Mouse (Mus musculus): ENCODE measurements around the gene Tmem200b. TPM values are rescaled to one million over a fixed set of nuclear protein-coding genes. Genes with fewer than 3 reads are reported as not detected.

Gene Tmem200b
- polyA plus RNA-seq (2016; fragmentation: Nextera tagmentation; extraction: Ambion mirVana), result 0.64 and 0.99 TPM in 2 replicates

GRCm38 (mm10) chr4:131921461-131922346 is at the start of gene Tmem200b:
Gene Tmem200b (plus strand): TSS chr4:131921771.
- peak within 1 kb of the TSS; percentile 71 for H3K4me2 ChIP-seq (replicated peaks)
- H3K9ac ChIP-seq (replicated peaks), result peak within 1 kb of the TSS; percentile 48
- H3K4me3 ChIP-seq, result peak within 1 kb of the TSS; percentile 51
- H3K4me1 ChIP-seq, result peaks cover 43% of the 10 kb centered on the region
- H3K36me3 ChIP-seq, result peaks cover 33% of the 10 kb centered on the region
- H3K27ac ChIP-seq (replicated peaks), result no peak within 1 kb of the TSS
- 3% methylated on average over 91 of the region's 130 CpGs for WGBS
- H3K27me3 ChIP-seq, result peaks cover 98% of the 10 kb centered on the region
- no peaks in the 10 kb centered on the region for H3K9me3 ChIP-seq
- ATAC-seq (ENCODE audit: low FRiP score, low read depth), result 0 out of 2 replicates have a peak, but pooled peaks have one; percentile 7

DNA sequence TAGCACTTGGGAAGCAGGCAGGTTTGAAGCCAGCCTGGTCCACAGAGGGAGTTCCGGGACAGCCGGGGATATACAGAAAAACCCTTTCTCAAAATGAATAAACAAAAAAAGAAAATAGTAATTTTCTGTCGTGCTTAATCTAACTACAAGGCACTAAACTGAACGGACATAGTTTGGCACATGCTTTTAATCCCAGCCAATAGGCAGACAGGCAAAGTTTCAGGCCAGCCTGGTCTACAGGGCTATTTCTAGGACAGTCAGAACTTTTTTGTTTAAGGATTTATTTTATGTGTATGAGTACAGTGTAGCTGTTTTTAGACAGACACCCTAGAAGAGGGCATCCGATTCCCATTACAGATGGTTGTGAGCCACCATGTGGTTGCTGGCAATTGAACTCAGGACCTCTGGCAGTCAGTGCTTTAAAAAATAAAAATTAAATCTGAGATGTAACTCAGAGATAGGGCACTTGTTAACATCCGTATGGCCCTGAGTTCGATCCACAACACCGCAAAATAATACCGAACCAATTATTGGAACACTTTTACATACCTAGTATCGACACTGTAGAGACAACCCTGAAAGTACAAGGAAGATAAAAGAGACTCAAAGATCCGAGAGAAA is 48.8 kb upstream of the Tmem200b start:
- Histone ChIP-seq H3K4me3 (peak overlapping the region; percentile 84), H3K4me2 (replicated peaks) (peak overlapping the region; percentile 90), H3K4me1 (peaks cover 38% of the 10 kb centered on the region), H3K27me3 (no peaks in the 10 kb centered on the region), H3K9me3 (no peaks in the 10 kb centered on the region), H3K36me3 (no peaks in the 10 kb centered on the region), H3K9ac (replicated peaks) (peak overlapping the region; percentile 94), H3K27ac (replicated peaks) (peak overlapping the region; percentile 99)
- WGBS, result 13% methylated on average over 11 of the region's 11 CpGs
- ATAC-seq (ENCODE audit: low FRiP score, low read depth), result peak; percentile 21

GRCm38 (mm10) chr4:131873293-131874168 is 48.0 kb upstream of the Tmem200b start, which contains the start of gene Srsf4:
Gene Srsf4 (plus strand): TSS chr4:131873617.
- WGBS, result 1% methylated on average over 89 of the region's 116 CpGs
- Histone ChIP-seq H3K27ac (replicated peaks) (peak within 1 kb of the TSS; percentile 99), H3K4me3 (peak within 1 kb of the TSS; percentile 84), H3K9ac (replicated peaks) (peak within 1 kb of the TSS; percentile 94), H3K4me2 (replicated peaks) (peak within 1 kb of the TSS; percentile 90), H3K27me3 (no peaks in the 10 kb centered on the region), H3K9me3 (no peaks in the 10 kb centered on the region), H3K36me3 (no peaks in the 10 kb centered on the region), H3K4me1 (peaks cover 44% of the 10 kb centered on the region)
- ATAC-seq (ENCODE audit: low FRiP score, low read depth), result peak; percentile 93

GRCm38 (mm10) chr4:131874169-131874536 is 47.4 kb upstream of the Tmem200b start:
- H3K27ac ChIP-seq (replicated peaks), result peak overlapping the region; percentile 99
- H3K4me1 ChIP-seq, result peaks cover 47% of the 10 kb centered on the region
- no peaks in the 10 kb centered on the region for H3K36me3 ChIP-seq
- no peak; the same call in 1 of the 2 replicates for ATAC-seq (ENCODE audit: low FRiP score, low read depth)
- no peaks in the 10 kb centered on the region for H3K27me3 ChIP-seq
- peak overlapping the region; percentile 90 for H3K4me2 ChIP-seq (replicated peaks)
- peak overlapping the region; percentile 84 for H3K4me3 ChIP-seq
- H3K9me3 ChIP-seq, result no peaks in the 10 kb centered on the region
- peak overlapping the region; percentile 94 for H3K9ac ChIP-seq (replicated peaks)
- under 1% methylated on average over 20 of the region's 20 CpGs for WGBS

GRCm38 (mm10) chr4:131874567-131874966 is 47.0 kb upstream of the Tmem200b start:
- H3K36me3 ChIP-seq, result no peaks in the 10 kb centered on the region
- peak overlapping the region; percentile 84 for H3K4me3 ChIP-seq
- ATAC-seq (ENCODE audit: low FRiP score, low read depth), result no peak
- H3K4me1 ChIP-seq, result peaks cover 50% of the 10 kb centered on the region
- WGBS, result 4% methylated on average over 11 of the region's 11 CpGs
- H3K4me2 ChIP-seq (replicated peaks), result peak overlapping the region; percentile 90
- H3K27ac ChIP-seq (replicated peaks), result peak overlapping the region; percentile 99
- H3K27me3 ChIP-seq, result no peaks in the 10 kb centered on the region
- peak overlapping the region; percentile 94 for H3K9ac ChIP-seq (replicated peaks)
- no peaks in the 10 kb centered on the region for H3K9me3 ChIP-seq

- H3K9me3 ChIP-seq, result no peaks in the 10 kb centered on the region
- peak overlapping the region; percentile 90 for H3K4me2 ChIP-seq (replicated peaks)
- H3K27me3 ChIP-seq, result no peaks in the 10 kb centered on the region
- ATAC-seq (ENCODE audit: low FRiP score, low read depth), result no peak
- peaks cover 57% of the 10 kb centered on the region for H3K4me1 ChIP-seq
- H3K4me3 ChIP-seq, result peak overlapping the region; percentile 84
- no peaks in the 10 kb centered on the region for H3K36me3 ChIP-seq
- H3K27ac ChIP-seq (replicated peaks), result no peak overlapping the region
- WGBS, result 45% methylated on average over 3 of the region's 3 CpGs
- H3K9ac ChIP-seq (replicated peaks), result peak overlapping the region; percentile 94
Observed at GRCm38 (mm10) chr4:131875242-131875641, 46.3 kb upstream of the Tmem200b start.

DNA sequence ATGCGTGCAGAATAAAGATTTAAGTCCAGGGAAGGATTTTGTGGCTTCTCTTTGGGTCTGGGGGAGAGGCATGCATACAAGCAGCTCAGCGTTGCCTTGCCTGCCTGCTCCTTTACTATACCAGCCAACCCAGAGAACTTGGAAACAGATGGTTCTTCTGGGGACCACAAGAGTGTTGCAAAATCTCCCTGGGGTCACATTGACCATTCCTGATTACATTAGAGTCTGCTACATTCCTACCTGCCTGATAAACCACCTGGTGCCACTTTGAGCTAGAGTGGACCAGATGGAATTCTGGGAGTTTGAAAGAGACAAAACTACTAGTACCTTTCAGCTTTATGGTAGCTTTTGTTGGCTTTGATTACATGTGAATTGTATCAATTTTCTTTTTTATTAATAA is 44.7 kb upstream of the Tmem200b start:
- peaks cover 66% of the 10 kb centered on the region for H3K4me1 ChIP-seq
- H3K27ac ChIP-seq (replicated peaks), result no peak overlapping the region
- no peak for ATAC-seq (ENCODE audit: low FRiP score, low read depth)
- WGBS, result 63% methylated on average over 2 of the region's 2 CpGs
- no peak overlapping the region for H3K4me3 ChIP-seq
- H3K36me3 ChIP-seq, result no peaks in the 10 kb centered on the region
- H3K9ac ChIP-seq (replicated peaks), result 0 out of 2 replicates have a peak overlapping the region, but pooled peaks have one; percentile 34
- H3K9me3 ChIP-seq, result no peaks in the 10 kb centered on the region
- no peaks in the 10 kb centered on the region for H3K27me3 ChIP-seq
- peak overlapping the region; percentile 32 for H3K4me2 ChIP-seq (replicated peaks)

DNA sequence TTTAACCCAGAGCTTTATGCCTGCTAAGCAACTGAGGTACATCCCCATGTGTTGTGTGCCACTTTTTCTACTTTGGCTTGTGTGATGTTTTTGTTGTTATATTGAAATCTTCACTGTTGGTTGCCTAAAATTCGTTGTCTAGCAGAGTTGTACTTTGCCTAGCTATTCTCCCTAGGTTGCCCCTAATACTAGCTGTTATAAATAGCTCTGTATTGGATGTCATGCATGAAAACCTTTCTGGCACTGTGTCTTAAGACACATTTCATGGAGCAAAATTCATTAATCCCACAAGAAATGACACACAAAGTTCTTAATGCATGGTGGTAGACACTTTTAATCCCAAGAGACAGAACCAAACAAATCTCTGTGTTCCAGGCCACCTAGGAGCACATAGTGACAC is 41.9 kb upstream of the Tmem200b start:
- Histone ChIP-seq H3K4me1 (peaks cover 69% of the 10 kb centered on the region), H3K9me3 (no peaks in the 10 kb centered on the region), H3K27me3 (no peaks in the 10 kb centered on the region), H3K4me2 (replicated peaks) (no peak overlapping the region), H3K36me3 (no peaks in the 10 kb centered on the region), H3K27ac (replicated peaks) (no peak overlapping the region), H3K4me3 (no peak overlapping the region), H3K9ac (replicated peaks) (no peak overlapping the region)
- ATAC-seq (ENCODE audit: low FRiP score, low read depth), result no peak
- WGBS, result 75% methylated on average over 1 of the region's 1 CpGs

GRCm38 (mm10) chr4:131881306-131881705 is 40.3 kb upstream of the Tmem200b start:
- WGBS, result 93% methylated on average over 7 of the region's 7 CpGs
- H3K4me1 ChIP-seq, result peaks cover 62% of the 10 kb centered on the region
- no peak for ATAC-seq (ENCODE audit: low FRiP score, low read depth)

DNA sequence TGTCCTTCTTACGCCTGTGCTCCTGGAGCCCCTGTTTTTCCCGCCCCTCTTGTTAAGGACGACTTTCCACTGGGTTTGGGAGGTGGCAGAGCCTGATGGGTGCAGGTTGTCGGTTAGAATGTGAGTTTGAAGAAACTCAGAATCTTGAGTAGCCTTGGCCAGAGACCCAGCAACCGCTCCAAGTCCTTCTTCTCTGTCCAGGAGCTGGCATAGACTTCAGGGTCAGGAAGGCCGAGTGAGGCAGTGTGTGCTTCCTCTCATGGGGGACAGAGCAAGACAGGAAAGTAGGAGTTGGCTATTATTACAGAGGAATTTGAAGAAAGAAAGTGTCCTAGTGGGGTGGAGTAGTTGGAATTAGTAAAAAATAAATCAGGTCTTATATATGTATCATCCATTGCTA is 38.0 kb upstream of the Tmem200b start:
- no peaks in the 10 kb centered on the region for H3K27me3 ChIP-seq
- no peak overlapping the region for H3K4me2 ChIP-seq (replicated peaks)
- peaks cover 44% of the 10 kb centered on the region for H3K4me1 ChIP-seq
- no peaks in the 10 kb centered on the region for H3K9me3 ChIP-seq
- whole genome bisulfite sequencing, result 77% methylated on average over 6 of the region's 6 CpGs
- ATAC-seq (ENCODE audit: low FRiP score, low read depth), result no peak
- H3K27ac ChIP-seq (replicated peaks), result no peak overlapping the region
- H3K9ac ChIP-seq (replicated peaks), result no peak overlapping the region
- peaks cover 24% of the 10 kb centered on the region for H3K36me3 ChIP-seq
- H3K4me3 ChIP-seq, result no peak overlapping the region

More at GRCm38 (mm10) chr4:131881306-131881705, 40.3 kb upstream of the Tmem200b start:
- no peaks in the 10 kb centered on the region for H3K27me3 ChIP-seq
- H3K27ac ChIP-seq (replicated peaks), result no peak overlapping the region
- peaks cover 15% of the 10 kb centered on the region for H3K36me3 ChIP-seq
- no peaks in the 10 kb centered on the region for H3K9me3 ChIP-seq
- H3K9ac ChIP-seq (replicated peaks), result no peak overlapping the region
- no peak overlapping the region for H3K4me2 ChIP-seq (replicated peaks)
- no peak overlapping the region for H3K4me3 ChIP-seq

DNA sequence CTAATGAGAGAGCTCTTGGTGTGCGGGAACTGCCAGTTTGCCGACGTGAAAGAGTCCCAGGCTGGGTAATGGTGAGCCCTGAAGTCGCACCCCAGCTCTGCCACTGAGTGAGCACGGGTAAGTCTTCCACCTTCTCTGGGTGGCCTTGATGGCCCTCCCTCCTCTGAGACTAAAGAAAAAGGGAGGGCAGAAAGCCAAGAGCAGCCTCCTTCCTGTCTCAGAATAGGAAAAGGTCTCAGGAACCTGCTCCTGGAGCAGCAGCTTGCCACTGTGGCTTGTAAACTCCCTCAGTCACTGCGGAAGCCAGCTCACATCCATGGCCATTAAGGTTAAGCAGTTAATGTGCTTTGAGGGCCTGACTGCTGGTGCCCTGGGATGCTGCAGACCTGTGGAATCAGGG is 36.2 kb upstream of the Tmem200b start:
- 90% methylated on average over 6 of the region's 6 CpGs for WGBS
- Histone ChIP-seq H3K4me3 (no peak overlapping the region), H3K27ac (replicated peaks) (peak overlapping the region; percentile 59; the same call in 1 of the 2 replicates), H3K27me3 (no peaks in the 10 kb centered on the region), H3K4me2 (replicated peaks) (no peak overlapping the region), H3K4me1 (peaks cover 31% of the 10 kb centered on the region; the same call in 1 of the 2 replicates), H3K9me3 (no peaks in the 10 kb centered on the region), H3K36me3 (peaks cover 24% of the 10 kb centered on the region), H3K9ac (replicated peaks) (no peak overlapping the region)
- ATAC-seq (ENCODE audit: low FRiP score, low read depth), result no peak

All from midbrain, embryonic 12.5 days (tissue).